Mouse (Mus musculus): ENCODE measurements around the gene Slc4a4.

The Slc4a4 gene

GRCm38 (mm10) chr5:89014782-89015181, 128.2 kb downstream of the Slc4a4 start:
- no peak for DNase-seq

- no peak for DNase-seq
Observed at GRCm38 (mm10) chr5:89015878-89016277, 129.3 kb downstream of the Slc4a4 start.

GRCm38 (mm10) chr5:89018537-89018936, 131.9 kb downstream of the Slc4a4 start:
- no peak for DNase-seq

GRCm38 (mm10) chr5:89024413-89024812, 137.8 kb downstream of the Slc4a4 start:
- no peak for DNase-seq

- DNase-seq: peak; percentile 41 to 66
Observed at GRCm38 (mm10) chr5:89027518-89028085, 141.0 kb downstream of the Slc4a4 start.

GRCm38 (mm10) chr5:89032647-89033046, 146.0 kb downstream of the Slc4a4 start:
- DNase-seq: no peak

- DNase-seq: no peak
Observed at GRCm38 (mm10) chr5:89033256-89033655, 146.6 kb downstream of the Slc4a4 start.

- no peak for DNase-seq
Observed at GRCm38 (mm10) chr5:89036147-89036546, 149.5 kb downstream of the Slc4a4 start.

- DNase-seq: peak; percentile 64 to 73
Observed at GRCm38 (mm10) chr5:89040814-89041213, 154.2 kb downstream of the Slc4a4 start.

GRCm38 (mm10) chr5:89043846-89044245, 157.2 kb downstream of the Slc4a4 start:
- DNase-seq: no peak

GRCm38 (mm10) chr5:89044801-89045200, 158.2 kb downstream of the Slc4a4 start:
- no peak for DNase-seq

GRCm38 (mm10) chr5:89051577-89051976, 165.0 kb downstream of the Slc4a4 start:
- DNase-seq: no peak

- no peak for DNase-seq
Observed at GRCm38 (mm10) chr5:89052230-89052629, 165.6 kb downstream of the Slc4a4 start.

- DNase-seq: no peak
Observed at GRCm38 (mm10) chr5:89055656-89056055, 169.0 kb downstream of the Slc4a4 start.

- DNase-seq: no peak
Observed at GRCm38 (mm10) chr5:89056370-89056769, 169.8 kb downstream of the Slc4a4 start.

GRCm38 (mm10) chr5:89061097-89061496, 174.5 kb downstream of the Slc4a4 start:
- DNase-seq: no peak

GRCm38 (mm10) chr5:89062286-89062685, 175.7 kb downstream of the Slc4a4 start:
- no peak for DNase-seq

- DNase-seq: no peak
Observed at GRCm38 (mm10) chr5:89067111-89067510, 180.5 kb downstream of the Slc4a4 start.

- DNase-seq: no peak
Observed at GRCm38 (mm10) chr5:89068072-89068471, 181.5 kb downstream of the Slc4a4 start.

GRCm38 (mm10) chr5:89070051-89070450, 183.4 kb downstream of the Slc4a4 start:
- DNase-seq: no peak

GRCm38 (mm10) chr5:89071957-89072356, 185.3 kb downstream of the Slc4a4 start:
- DNase-seq: no peak

GRCm38 (mm10) chr5:89077711-89078110, 191.1 kb downstream of the Slc4a4 start:
- no peak for DNase-seq

- no peak for DNase-seq
Observed at GRCm38 (mm10) chr5:89083476-89083875, 196.9 kb downstream of the Slc4a4 start.

GRCm38 (mm10) chr5:89087916-89088315, 201.3 kb downstream of the Slc4a4 start:
- no peak for DNase-seq

- peak in 1 of 2 experiments; percentile 6 for DNase-seq
Observed at GRCm38 (mm10) chr5:89088462-89088861, 201.8 kb downstream of the Slc4a4 start.

Data from kidney, postnatal 4 days (tissue).